Mouse (Mus musculus) embryo, embryonic 10 days (tissue): ENCODE measurements around the gene Hist2h2bb.
"Not testable (repeated sequence)": the region's sequence is repeated elsewhere in the genome, so short reads cannot be mapped to it uniquely, and the experiment has no call there.

Experiments used
- DNase-seq: peaks from one replicate; pipeline ENCODE4 v3.0.0-alpha.2; 2015; ENCODE audit warnings: low spot score

The Hist2h2bb gene

GRCm38 (mm10) chr3:96269511-96270474 is at the start of gene Hist2h2bb:
Gene Hist2h2bb, plus strand, starts transcription at chr3:96269752.
- peak; percentile 98 for DNase-seq

DNA sequence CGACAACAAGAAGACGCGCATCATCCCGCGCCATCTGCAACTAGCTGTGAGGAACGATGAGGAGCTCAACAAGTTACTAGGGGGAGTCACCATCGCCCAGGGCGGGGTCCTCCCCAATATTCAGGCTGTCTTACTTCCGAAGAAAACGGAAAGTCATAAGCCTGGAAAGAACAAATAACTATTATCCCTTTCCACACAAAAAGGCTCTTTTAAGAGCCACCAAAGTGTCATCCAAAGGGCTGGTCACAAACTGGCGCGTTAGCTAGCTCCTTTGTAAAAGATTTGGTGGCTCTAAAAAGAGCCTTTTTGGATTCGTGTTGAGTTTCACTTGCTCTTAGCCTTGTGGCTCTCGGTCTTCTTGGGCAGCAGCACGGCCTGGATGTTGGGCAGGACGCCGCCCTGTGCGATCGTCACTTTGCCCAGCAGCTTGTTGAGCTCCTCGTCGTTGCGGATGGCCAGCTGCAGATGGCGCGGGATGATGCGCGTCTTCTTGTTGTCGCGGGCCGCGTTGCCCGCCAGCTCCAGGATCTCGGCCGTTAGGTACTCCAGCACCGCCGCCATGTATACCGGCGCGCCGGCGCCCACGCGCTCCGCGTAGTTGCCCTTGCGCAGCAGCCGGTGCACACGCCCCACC is 49.3 kb upstream of the Hist2h2bb start:
- peak; percentile 69 for DNase-seq

- DNase-seq, result peak; percentile 90
These were observed 48.5 kb upstream of the Hist2h2bb start, which contains the start of the genes Hist2h2ac and Hist2h2be for GRCm38 (mm10) chr3:96220765-96221639. Gene Hist2h2ac, minus strand, starts transcription at chr3:96220880. Gene Hist2h2be, plus strand, starts transcription at chr3:96221119.

- DNase-seq, result peak; percentile 19
These were observed 47.9 kb upstream of the Hist2h2bb start for GRCm38 (mm10) chr3:96221640-96222038.

DNA sequence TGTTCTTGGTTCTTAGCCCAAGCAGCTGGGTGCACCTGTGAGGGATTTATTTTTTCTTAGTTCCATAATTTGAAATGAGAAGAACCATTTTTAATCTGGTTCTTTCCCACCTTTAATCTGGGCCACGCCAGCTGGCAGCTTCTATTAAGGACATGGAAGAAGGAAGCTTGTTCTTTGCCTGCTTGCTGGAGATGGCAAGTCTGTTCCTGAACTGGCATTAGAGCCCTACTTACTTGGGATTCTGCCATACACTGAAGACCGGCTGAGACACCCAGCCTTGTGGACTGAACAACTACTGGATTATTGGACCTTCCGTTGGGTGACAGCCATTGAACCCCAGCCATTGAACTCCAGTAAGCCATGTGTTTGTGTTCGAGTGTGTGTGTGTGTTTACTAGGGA is 46.8 kb upstream of the Hist2h2bb start:
- no peak for DNase-seq

DNA sequence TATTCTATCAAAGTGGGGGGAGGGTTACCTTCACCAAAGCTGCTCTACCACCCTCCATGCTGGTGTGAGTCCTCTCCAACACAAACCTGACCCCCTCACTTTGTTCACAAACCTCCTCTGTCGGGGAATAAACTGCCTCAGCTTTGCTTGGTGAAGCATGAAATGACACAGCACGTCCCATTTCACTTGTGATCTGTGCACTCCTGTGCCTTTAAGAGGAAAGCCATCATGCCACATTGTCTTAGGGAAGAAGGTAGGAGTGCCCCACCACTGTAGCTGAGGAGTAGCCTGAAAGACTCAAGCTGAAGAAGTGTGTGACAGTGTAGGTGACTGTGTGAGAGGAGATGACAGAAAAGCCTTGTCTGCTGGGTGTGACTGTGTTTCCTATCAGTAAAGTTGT is 44.1 kb upstream of the Hist2h2bb start:
- no peak for DNase-seq

GRCm38 (mm10) chr3:96226695-96227648 is 42.6 kb upstream of the Hist2h2bb start:
- DNase-seq, result no peak

DNA sequence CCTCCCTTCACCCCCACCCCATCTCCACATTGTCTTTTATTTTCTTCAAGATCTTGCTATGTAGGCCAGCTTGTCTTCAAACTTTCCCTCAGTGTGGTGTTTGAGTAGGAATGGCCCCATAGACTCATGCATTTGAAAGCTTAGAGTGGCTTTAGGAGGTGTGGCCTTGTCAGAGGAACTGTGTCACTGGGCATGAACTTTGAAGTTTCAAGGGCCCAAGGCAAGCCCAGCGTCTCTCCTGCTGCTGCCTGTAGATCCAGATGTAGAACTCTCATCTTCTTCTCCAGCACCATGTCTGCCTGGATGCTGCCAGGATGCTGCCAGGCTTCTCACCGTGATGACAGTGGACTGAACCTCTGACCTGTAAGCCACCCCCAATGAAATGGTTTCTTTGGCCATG is 40.7 kb upstream of the Hist2h2bb start:
- DNase-seq, result no peak

DNA sequence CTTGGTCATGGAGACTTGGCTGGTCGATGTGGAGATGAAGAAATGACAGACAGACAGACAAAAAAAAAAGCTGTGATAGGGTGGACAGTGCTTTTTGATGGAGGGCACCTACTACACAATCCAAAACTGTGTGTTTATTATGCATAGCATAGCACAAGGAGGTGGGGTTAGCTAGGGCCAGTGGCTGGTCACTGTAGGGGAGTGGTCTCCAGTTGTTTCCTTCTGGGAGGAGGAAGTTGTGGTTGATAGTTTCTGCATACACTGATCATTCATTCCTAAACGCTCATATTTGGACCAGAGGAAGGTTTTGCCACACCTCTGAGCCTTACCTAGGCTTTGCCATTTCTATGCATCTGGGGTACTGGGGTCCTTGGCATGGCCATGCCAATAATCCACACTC is 39.1 kb upstream of the Hist2h2bb start:
- no peak for DNase-seq

GRCm38 (mm10) chr3:96230910-96231757 is 38.4 kb upstream of the Hist2h2bb start:
- DNase-seq, result no peak

- DNase-seq, result no peak
These were observed 37.8 kb upstream of the Hist2h2bb start for GRCm38 (mm10) chr3:96231758-96232120.

GRCm38 (mm10) chr3:96234914-96235313 is 34.6 kb upstream of the Hist2h2bb start:
- DNase-seq, result no peak

DNA sequence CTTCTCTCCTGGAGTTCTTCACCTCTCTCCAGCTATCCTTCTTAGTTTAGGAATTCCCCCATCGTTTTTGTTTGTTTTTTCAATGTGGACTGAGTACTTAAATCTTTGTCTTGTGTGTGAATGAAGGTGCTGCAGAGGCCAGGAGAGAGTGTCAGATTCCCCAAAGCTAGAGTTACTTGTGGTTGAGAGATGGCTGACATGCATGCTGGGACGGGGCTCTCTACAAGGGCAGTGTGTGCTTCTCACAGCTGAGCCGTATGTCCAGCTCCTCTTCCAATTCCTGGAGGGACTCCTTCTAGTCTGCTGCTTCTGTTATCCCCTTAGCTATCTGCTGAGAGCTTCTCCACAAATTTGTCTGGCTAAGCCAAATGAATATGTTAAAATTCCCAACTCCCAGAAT is 33.7 kb upstream of the Hist2h2bb start:
- DNase-seq, result no peak

- peak; percentile 27 for DNase-seq
These were observed 32.7 kb upstream of the Hist2h2bb start for GRCm38 (mm10) chr3:96236834-96237334.

DNA sequence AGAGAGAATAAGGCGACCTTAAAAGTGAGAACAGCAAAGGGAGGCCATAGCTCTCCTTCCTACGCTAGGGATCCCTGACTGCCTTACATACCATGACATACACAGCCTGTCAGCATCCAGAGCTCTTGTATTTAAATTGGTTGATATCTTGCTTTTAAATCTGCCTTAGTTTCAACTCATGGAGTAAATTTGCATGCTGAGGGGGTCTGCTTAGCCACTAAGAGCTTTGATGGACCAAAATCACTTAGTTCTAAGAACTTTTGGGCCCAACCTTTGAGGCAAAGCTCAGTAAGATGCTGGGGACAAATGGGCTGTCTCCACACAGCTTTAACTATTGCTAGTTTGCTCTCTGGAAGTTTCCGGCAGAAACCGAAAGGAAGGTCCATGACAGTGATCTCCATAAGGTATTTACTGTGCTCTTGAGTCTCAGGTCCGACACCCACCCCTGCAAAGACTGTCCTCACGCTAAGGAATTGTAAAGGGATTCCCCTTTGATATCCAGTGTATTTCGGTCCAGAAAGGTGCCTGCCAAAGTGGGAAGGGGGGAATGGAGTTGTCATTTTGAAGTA is 32.1 kb upstream of the Hist2h2bb start:
- peak; percentile 60 for DNase-seq

DNA sequence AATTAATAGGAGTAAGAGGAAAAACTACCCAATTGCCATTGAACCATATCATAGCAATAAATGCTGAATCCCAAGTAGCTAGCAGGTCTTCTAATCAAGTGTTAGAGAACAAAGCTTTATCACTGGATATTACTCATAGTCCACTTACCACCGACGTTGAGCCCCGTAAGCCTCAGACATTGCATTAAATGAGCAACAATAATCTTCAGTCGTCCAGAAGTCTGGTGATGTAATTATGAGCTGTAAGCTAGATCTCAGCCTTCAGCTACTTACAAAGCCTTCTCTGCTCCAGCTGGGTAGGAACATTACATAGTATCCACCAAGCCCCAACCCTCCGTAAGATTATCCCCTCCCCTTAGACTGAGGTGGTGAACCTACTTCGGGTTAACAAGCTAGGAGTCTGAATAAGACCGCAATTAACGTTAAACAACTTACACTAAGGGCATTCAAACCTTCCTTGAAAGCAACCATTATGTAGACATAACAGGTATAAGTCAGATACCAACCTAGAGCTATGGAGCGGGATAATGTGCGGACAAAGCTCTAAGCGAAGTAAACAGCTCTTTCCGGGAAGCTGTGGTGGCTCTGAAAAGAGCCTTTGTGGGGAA is 31.5 kb upstream of the Hist2h2bb start:
- peak; percentile 72 for DNase-seq

- DNase-seq, result not testable (repeated sequence)
These were observed 30.4 kb upstream of the Hist2h2bb start, which contains the start of gene Hist2h3c2 for GRCm38 (mm10) chr3:96238954-96239793. Gene Hist2h3c2, minus strand, starts transcription at chr3:96239127.
